Mouse (Mus musculus): Measurements from ENCODE around the gene Gba. TPM values are rescaled to one million over a fixed set of nuclear protein-coding genes. Genes with fewer than 3 reads are reported as not detected.
A peak's percentile ranks its signal among the peaks of the same experiment; 100 is the strongest.

Gene Gba
- total and polyA plus RNA-seq, 2 experiments from 2014 or later: 46.1 to 64.6 TPM

DNA sequence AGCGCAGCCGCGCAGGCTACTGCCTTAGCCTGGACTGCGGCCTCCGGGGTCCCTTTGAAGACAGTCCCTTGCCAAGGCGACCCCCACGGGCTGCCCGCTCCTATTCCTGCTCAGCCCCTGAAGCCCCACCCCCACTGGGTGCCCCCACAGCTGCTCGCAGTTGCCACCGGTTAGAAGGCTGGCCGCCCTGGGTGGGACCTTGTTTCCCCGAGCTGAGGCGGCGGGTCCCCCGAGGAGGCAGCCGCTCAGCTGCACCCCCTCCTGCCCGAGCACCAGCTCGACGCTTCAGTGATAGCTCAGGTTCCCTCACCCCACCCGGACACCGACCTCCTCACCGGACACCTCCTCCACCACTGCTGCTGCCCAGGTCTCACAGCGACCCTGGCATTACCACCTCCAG, 15.5 kb upstream of the Gba start:
- no peak for TF ChIP-seq CTCF (IDR thresholded peaks at IDR 0.05)
- Histone ChIP-seq H3K4me2 (ENCODE audit: low read depth, low read length, poor library complexity, severe bottlenecking) (no peak overlapping the region), H3K9me3 (ENCODE audit: low read length) (no peaks in the 10 kb centered on the region), H3K4me3 (ENCODE audit: low read depth, low read length) (no peak overlapping the region), H3K9ac (replicated peaks; ENCODE audit: low read length, poor library complexity, severe bottlenecking) (no peak overlapping the region), H3K4me1 (ENCODE audit: insufficient read depth, low read length) (peaks cover 8% of the 10 kb centered on the region; the same call in 1 of the 2 replicates), H3K27me3 (ENCODE audit: insufficient read depth, low read length) (no peaks in the 10 kb centered on the region), H3K36me3 (ENCODE audit: insufficient read depth, low read length) (peaks cover 20% of the 10 kb centered on the region), H3K27ac (ENCODE audit: low read depth, low read length) (no peak overlapping the region)
- ATAC-seq (ENCODE audit: low FRiP score): no peak
- DNase-seq (ENCODE audit: low spot score): no peak
- 41% methylated on average over 23 of the region's 23 CpGs for WGBS

DNA sequence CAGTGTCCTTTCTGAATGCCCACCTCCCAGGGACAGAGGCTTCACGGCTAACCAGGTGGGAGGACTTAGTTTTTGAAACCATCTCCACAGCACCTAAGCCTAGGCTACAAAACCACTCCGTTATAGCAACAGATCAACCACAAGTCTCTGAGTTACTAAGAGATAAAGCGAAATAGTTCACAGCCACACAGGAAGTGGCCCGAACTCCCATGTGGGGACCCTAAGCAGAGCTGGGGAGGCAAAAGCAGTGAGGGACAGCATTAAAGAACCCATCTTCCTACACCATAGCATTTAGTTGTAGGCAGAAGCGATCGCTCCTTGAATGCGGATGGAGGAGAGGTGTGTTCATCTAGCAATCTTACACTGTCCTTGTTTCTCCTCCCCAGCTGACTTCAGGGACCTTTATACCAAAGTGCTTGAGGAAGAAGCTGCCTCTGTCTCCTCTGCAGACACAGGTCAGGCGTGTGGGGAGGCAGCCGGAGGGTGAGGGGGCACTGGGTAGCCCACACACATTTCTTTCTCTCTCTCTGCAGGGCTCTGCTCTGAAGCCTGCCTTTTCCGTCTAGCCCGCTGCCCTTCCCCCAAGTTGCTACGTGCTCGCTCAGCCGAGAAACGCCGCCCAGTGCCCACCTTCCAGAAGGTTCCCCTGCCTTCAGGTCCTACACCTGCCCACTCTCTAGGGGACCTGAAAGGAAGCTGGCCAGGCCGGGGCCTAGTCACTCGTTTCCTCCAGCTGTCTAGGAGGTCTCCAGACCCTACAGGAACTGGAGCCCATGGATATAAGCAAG, 14.8 kb upstream of the Gba start:
- Histone ChIP-seq H3K9me3 (ENCODE audit: low read length) (no peaks in the 10 kb centered on the region), H3K27ac (ENCODE audit: low read depth, low read length) (no peak overlapping the region), H3K4me3 (ENCODE audit: low read depth, low read length) (no peak overlapping the region), H3K9ac (replicated peaks; ENCODE audit: low read length, poor library complexity, severe bottlenecking) (no peak overlapping the region), H3K4me1 (ENCODE audit: insufficient read depth, low read length) (peaks cover 8% of the 10 kb centered on the region; the same call in 1 of the 2 replicates), H3K27me3 (ENCODE audit: insufficient read depth, low read length) (no peaks in the 10 kb centered on the region), H3K36me3 (ENCODE audit: insufficient read depth, low read length) (peaks cover 18% of the 10 kb centered on the region; the same call in 1 of the 2 replicates), H3K4me2 (ENCODE audit: low read depth, low read length, poor library complexity, severe bottlenecking) (no peak overlapping the region)
- DNase-seq (ENCODE audit: low spot score) (no peak), ATAC-seq (ENCODE audit: low FRiP score) (no peak)
- 57% methylated on average over 17 of the region's 18 CpGs for WGBS
- TF ChIP-seq CTCF (IDR thresholded peaks at IDR 0.05): no peak

DNA sequence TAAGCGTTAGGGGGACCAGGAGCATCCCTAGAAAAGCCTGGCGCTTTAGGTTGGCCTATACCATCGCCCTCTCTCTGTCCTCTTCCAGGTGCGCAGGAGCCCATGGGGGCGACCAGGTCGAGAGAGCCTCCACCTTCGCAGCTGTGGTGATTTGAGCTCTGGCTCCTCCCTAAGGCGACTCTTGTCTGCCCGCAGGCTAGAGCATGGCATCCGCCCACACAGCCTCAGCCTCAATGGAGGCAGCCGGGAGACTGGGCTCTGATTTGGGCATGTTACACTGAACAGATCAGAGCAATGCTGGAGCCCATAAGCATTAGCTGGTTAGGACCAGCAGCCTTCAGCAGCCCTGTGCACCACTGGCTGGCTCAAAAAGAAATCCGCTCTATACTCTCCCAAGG, 14.3 kb upstream of the Gba start:
- Histone ChIP-seq H3K4me1 (ENCODE audit: insufficient read depth, low read length) (peaks cover 8% of the 10 kb centered on the region; the same call in 1 of the 2 replicates), H3K27me3 (ENCODE audit: insufficient read depth, low read length) (no peaks in the 10 kb centered on the region), H3K36me3 (ENCODE audit: insufficient read depth, low read length) (peaks cover 18% of the 10 kb centered on the region; the same call in 1 of the 2 replicates), H3K4me3 (ENCODE audit: low read depth, low read length) (no peak overlapping the region), H3K27ac (ENCODE audit: low read depth, low read length) (no peak overlapping the region), H3K4me2 (ENCODE audit: low read depth, low read length, poor library complexity, severe bottlenecking) (no peak overlapping the region), H3K9ac (replicated peaks; ENCODE audit: low read length, poor library complexity, severe bottlenecking) (no peak overlapping the region), H3K9me3 (ENCODE audit: low read length) (no peaks in the 10 kb centered on the region)
- no peak for ATAC-seq (ENCODE audit: low FRiP score)
- DNase-seq (ENCODE audit: low spot score): no peak
- TF ChIP-seq CTCF (IDR thresholded peaks at IDR 0.05): no peak
- 72% methylated on average over 12 of the region's 12 CpGs for WGBS

DNA sequence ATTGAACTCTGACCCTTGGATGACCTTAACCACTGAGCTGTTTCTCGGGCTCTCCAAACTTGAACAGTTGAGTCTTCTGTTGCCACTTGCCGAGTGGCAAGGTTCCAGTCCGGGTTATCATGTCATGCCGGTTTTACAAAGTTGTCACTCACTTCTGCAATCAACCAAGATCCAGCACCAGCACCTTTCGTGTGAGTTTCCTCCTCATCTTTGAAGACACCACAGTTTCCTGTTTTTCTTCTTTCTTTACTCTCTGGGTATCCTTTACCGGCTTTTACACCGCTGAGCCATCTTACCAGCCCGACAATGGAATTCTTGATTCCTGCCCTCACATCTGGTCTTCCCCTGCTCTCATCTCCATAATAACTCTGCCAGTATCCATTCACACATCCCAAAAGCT, 12.3 kb upstream of the Gba start:
- Histone ChIP-seq H3K4me1 (ENCODE audit: insufficient read depth, low read length) (no peaks in the 10 kb centered on the region), H3K36me3 (ENCODE audit: insufficient read depth, low read length) (peaks cover 18% of the 10 kb centered on the region; the same call in 1 of the 2 replicates), H3K27ac (ENCODE audit: low read depth, low read length) (no peak overlapping the region), H3K27me3 (ENCODE audit: insufficient read depth, low read length) (no peaks in the 10 kb centered on the region), H3K4me2 (ENCODE audit: low read depth, low read length, poor library complexity, severe bottlenecking) (no peak overlapping the region), H3K9ac (replicated peaks; ENCODE audit: low read length, poor library complexity, severe bottlenecking) (no peak overlapping the region), H3K4me3 (ENCODE audit: low read depth, low read length) (no peak overlapping the region), H3K9me3 (ENCODE audit: low read length) (no peaks in the 10 kb centered on the region)
- no peak for DNase-seq (ENCODE audit: low spot score)
- ATAC-seq (ENCODE audit: low FRiP score): no peak
- no peak for TF ChIP-seq CTCF (IDR thresholded peaks at IDR 0.05)
- 86% methylated on average over 8 of the region's 8 CpGs for WGBS

DNA sequence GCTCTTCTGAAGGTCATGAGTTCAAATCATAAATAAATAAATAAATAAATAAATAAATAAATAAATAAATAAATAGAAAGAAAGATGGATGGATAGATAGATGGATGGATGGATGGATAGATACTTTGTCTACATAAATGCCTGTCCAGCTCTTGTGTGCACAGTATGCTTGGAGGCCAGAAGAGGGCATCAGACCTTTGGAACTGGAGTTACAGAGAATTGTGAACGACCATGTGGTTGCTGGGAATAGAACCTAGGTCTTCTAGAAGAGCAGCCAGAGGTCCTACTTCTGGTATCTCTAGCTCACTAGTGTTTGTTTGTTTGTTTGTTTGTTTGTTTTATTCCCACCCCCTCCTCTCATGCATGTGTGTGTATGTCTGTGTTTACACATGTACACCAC, 9.4 kb upstream of the Gba start:
- WGBS: 78% methylated on average over 1 of the region's 1 CpGs
- no peaks in the 10 kb centered on the region for H3K4me1 ChIP-seq (ENCODE audit: insufficient read depth, low read length)
- ATAC-seq (ENCODE audit: low FRiP score): no peak

DNA sequence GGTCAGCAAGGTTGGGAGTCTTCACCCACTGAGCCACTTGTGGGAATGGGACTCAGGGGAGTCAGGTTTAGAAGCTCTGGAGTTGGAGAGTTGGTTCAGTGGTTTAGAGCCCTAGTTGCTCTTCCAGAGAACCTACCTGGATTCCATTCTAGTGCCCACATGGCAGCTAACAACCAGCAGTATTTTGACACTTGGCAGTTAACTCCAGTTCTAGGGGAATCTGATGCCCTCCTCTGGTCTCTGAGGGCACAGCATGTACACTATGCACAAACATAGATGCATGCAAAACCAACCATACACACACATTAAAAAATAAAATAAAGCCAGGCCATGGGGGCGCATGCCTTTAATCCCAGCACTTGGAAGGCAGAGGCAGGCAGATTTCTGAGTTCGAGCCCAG, 8.9 kb upstream of the Gba start:
- WGBS: 91% methylated on average over 2 of the region's 2 CpGs
- Histone ChIP-seq H3K9me3 (ENCODE audit: low read length) (no peaks in the 10 kb centered on the region), H3K36me3 (ENCODE audit: insufficient read depth, low read length) (0 out of 2 replicates have a peak, but pooled peaks cover 2% of the 10 kb centered on the region), H3K27me3 (ENCODE audit: insufficient read depth, low read length) (no peaks in the 10 kb centered on the region), H3K4me2 (ENCODE audit: low read depth, low read length, poor library complexity, severe bottlenecking) (no peak overlapping the region), H3K27ac (ENCODE audit: low read depth, low read length) (no peak overlapping the region), H3K4me1 (ENCODE audit: insufficient read depth, low read length) (no peaks in the 10 kb centered on the region), H3K4me3 (ENCODE audit: low read depth, low read length) (no peak overlapping the region), H3K9ac (replicated peaks; ENCODE audit: low read length, poor library complexity, severe bottlenecking) (no peak overlapping the region)
- DNase-seq (ENCODE audit: low spot score) (no peak), ATAC-seq (ENCODE audit: low FRiP score) (no peak)
- peak; percentile 57 for TF ChIP-seq CTCF (IDR thresholded peaks at IDR 0.05)

More for the DNA sequence above, 9.4 kb upstream of the Gba start:
- no peaks in the 10 kb centered on the region for H3K9me3 ChIP-seq (ENCODE audit: low read length)
- H3K4me3 ChIP-seq (ENCODE audit: low read depth, low read length): no peak overlapping the region
- H3K36me3 ChIP-seq (ENCODE audit: insufficient read depth, low read length): peaks cover 7% of the 10 kb centered on the region; the same call in 1 of the 2 replicates
- no peak overlapping the region for H3K4me2 ChIP-seq (ENCODE audit: low read depth, low read length, poor library complexity, severe bottlenecking)
- TF ChIP-seq CTCF (IDR thresholded peaks at IDR 0.05): peak; percentile 39
- H3K27ac ChIP-seq (ENCODE audit: low read depth, low read length): no peak overlapping the region
- H3K27me3 ChIP-seq (ENCODE audit: insufficient read depth, low read length): no peaks in the 10 kb centered on the region
- H3K9ac ChIP-seq (replicated peaks; ENCODE audit: low read length, poor library complexity, severe bottlenecking): no peak overlapping the region
- no peak for DNase-seq (ENCODE audit: low spot score)

Measured in midbrain, postnatal 0 days (tissue).